Mouse (Mus musculus) limb, embryonic 11.5 days (tissue): ENCODE results near the gene Lrch3. TPM values are rescaled to one million over a fixed set of nuclear protein-coding genes. Genes with fewer than 3 reads are reported as not detected.
"Not testable (repeated sequence)": the region's sequence is repeated elsewhere in the genome, so short reads cannot be mapped to it uniquely, and the experiment has no call there.

Experiments used
- ATAC-seq: fragments of 200-750 bp; cut with Nextera tagmentation; 2 replicates; pipeline ENCODE4 v1.8.0; 2017; ENCODE audit warnings: low read depth; ENCODE audit not compliant: insufficient number of reproducible peaks, low FRiP score, low TSS enrichment
- DNase-seq: peaks from one replicate; pipeline ENCODE4 v3.0.0-alpha.2; 2015; ENCODE audit warnings: low spot score
- H3K27ac ChIP-seq: fragments of 300-500 bp; sonication (generic); replicated peaks from 2 replicates; pipeline ENCODE4 v1.5.1; 2014; ENCODE audit warnings: low read depth, mild to moderate bottlenecking, low read length
- H3K27me3 ChIP-seq: fragments of 300-500 bp; sonication (generic); 2 replicates; pipeline ENCODE4 v1.6.1; 2014; ENCODE audit warnings: mild to moderate bottlenecking, low read length, mixed read lengths; ENCODE audit not compliant: control insufficient read depth, insufficient read depth
- H3K36me3 ChIP-seq: fragments of 300-500 bp; sonication (generic); 2 replicates; pipeline ENCODE4 v1.6.1; 2014; ENCODE audit warnings: mild to moderate bottlenecking, low read length, moderate library complexity, mixed read lengths; ENCODE audit not compliant: control insufficient read depth, insufficient read depth
- H3K4me1 ChIP-seq: fragments of 300-500 bp; sonication (generic); 2 replicates; pipeline ENCODE4 v1.6.1; 2014; ENCODE audit warnings: low read length, mixed read lengths; ENCODE audit not compliant: control insufficient read depth, insufficient read depth
- H3K4me2 ChIP-seq: fragments of 300-500 bp; sonication (generic); 2 replicates; pipeline ENCODE4 v1.6.1; 2014; ENCODE audit warnings: low read depth, mild to moderate bottlenecking, moderate library complexity; ENCODE audit not compliant: severe bottlenecking
- H3K4me3 ChIP-seq: fragments of 300-500 bp; sonication (generic); 2 replicates; pipeline ENCODE4 v1.5.1; 2014; ENCODE audit warnings: low read depth, low read length
- H3K9ac ChIP-seq: fragments of 300-500 bp; sonication (generic); 2 replicates; pipeline ENCODE4 v1.6.1; 2014; ENCODE audit warnings: mild to moderate bottlenecking, low read length
- H3K9me3 ChIP-seq: fragments of 300-500 bp; sonication (generic); 2 replicates; pipeline ENCODE4 v1.6.1; 2016; ENCODE audit warnings: low read length; ENCODE audit not compliant: control insufficient read depth
- WGBS: fragments of 180-500 bp; shearing (Covaris S2); extraction: QIAGEN DNeasy Blood & Tissue Kit; methylation state at CpG from one replicate; pipeline ENCODE4 v1.1.7; 2014; 5-methylcytosine and 5-hydroxymethylcytosine counted together
- polyA plus RNA-seq: library from polyadenylated mRNA; unstranded; fragments of >200 nt; fragmentation: Nextera tagmentation; extraction: Ambion mirVana; gene quantifications from 2 replicates; pipeline ENCODE4 v1.2.1, GENCODE M21; 2014

The Lrch3 gene
- polyA plus RNA-seq, 1 experiment from 2014 or later: 31.3 TPM

GRCm38 (mm10) chr16:32901360-32902050, 12.4 kb upstream of the Lrch3 start:
- Histone ChIP-seq H3K9ac (no peak overlapping the region), H3K4me2 (no peak overlapping the region), H3K4me3 (no peak overlapping the region), H3K36me3 (peaks cover 5% of the 10 kb centered on the region; the same call in 1 of the 2 replicates), H3K9me3 (no peaks in the 10 kb centered on the region), H3K27ac (no peak overlapping the region), H3K4me1 (no peaks in the 10 kb centered on the region), H3K27me3 (no peaks in the 10 kb centered on the region)
- DNase-seq (no peak), ATAC-seq (no peak)
- WGBS: 92% methylated on average over 2 of the region's 2 CpGs

- H3K9me3 ChIP-seq: no peaks in the 10 kb centered on the region
These were observed 11.9 kb upstream of the Lrch3 start for GRCm38 (mm10) chr16:32902051-32902428.

GRCm38 (mm10) chr16:32906186-32906585, 7.7 kb upstream of the Lrch3 start:
- no peak overlapping the region for H3K27ac ChIP-seq
- H3K4me1 ChIP-seq: no peaks in the 10 kb centered on the region
- no peak overlapping the region for H3K4me2 ChIP-seq
- no peaks in the 10 kb centered on the region for H3K9me3 ChIP-seq
- WGBS: 76% methylated on average over 2 of the region's 2 CpGs
- no peaks in the 10 kb centered on the region; the same call in 1 of the 2 replicates for H3K36me3 ChIP-seq
- H3K27me3 ChIP-seq: no peaks in the 10 kb centered on the region
- no peak overlapping the region for H3K4me3 ChIP-seq
- ATAC-seq (no peak), DNase-seq (no peak)
- no peak overlapping the region for H3K9ac ChIP-seq

More at GRCm38 (mm10) chr16:32902051-32902428, 11.9 kb upstream of the Lrch3 start:
- Histone ChIP-seq H3K4me1 (no peaks in the 10 kb centered on the region), H3K36me3 (peaks cover 5% of the 10 kb centered on the region; the same call in 1 of the 2 replicates), H3K4me3 (no peak overlapping the region), H3K27ac (no peak overlapping the region), H3K9ac (no peak overlapping the region), H3K4me2 (no peak overlapping the region), H3K27me3 (no peaks in the 10 kb centered on the region)
- ATAC-seq (no peak), DNase-seq (no peak)
- 70% methylated on average over 3 of the region's 3 CpGs for WGBS

GRCm38 (mm10) chr16:32906727-32907126, 7.2 kb upstream of the Lrch3 start:
- H3K27me3 ChIP-seq: no peaks in the 10 kb centered on the region
- 74% methylated on average over 8 of the region's 8 CpGs for WGBS
- no peaks in the 10 kb centered on the region; the same call in 1 of the 2 replicates for H3K36me3 ChIP-seq
- no peak overlapping the region for H3K4me2 ChIP-seq
- no peak for DNase-seq
- H3K9ac ChIP-seq: no peak overlapping the region
- H3K4me1 ChIP-seq: no peaks in the 10 kb centered on the region
- no peaks in the 10 kb centered on the region for H3K9me3 ChIP-seq
- no peak overlapping the region for H3K27ac ChIP-seq
- H3K4me3 ChIP-seq: no peak overlapping the region
- ATAC-seq: no peak

GRCm38 (mm10) chr16:32913212-32913611, 688 bp upstream of the Lrch3 start:
- H3K4me1 ChIP-seq: 0 out of 2 replicates have a peak, but pooled peaks cover 2% of the 10 kb centered on the region
- H3K27ac ChIP-seq: no peak overlapping the region
- no peak overlapping the region for H3K4me3 ChIP-seq
- no peak for DNase-seq
- WGBS: 71% methylated on average over 7 of the region's 7 CpGs
- H3K9ac ChIP-seq: no peak overlapping the region; the same call in 1 of the 2 replicates
- H3K9me3 ChIP-seq: no peaks in the 10 kb centered on the region
- no peak overlapping the region for H3K4me2 ChIP-seq
- no peaks in the 10 kb centered on the region for H3K36me3 ChIP-seq
- no peaks in the 10 kb centered on the region for H3K27me3 ChIP-seq
- no peak for ATAC-seq

- DNase-seq: no peak
- no peaks in the 10 kb centered on the region for H3K27me3 ChIP-seq
- 82% methylated on average over 9 of the region's 9 CpGs for WGBS
These were observed 1.6 kb downstream of the Lrch3 start for GRCm38 (mm10) chr16:32915292-32916068.

GRCm38 (mm10) chr16:32926629-32927028, 12.7 kb downstream of the Lrch3 start:
- not testable (repeated sequence) for ATAC-seq, H3K27me3 ChIP-seq, H3K4me2 ChIP-seq, DNase-seq, H3K4me1 ChIP-seq, H3K27ac ChIP-seq, H3K36me3 ChIP-seq, H3K9ac ChIP-seq, H3K9me3 ChIP-seq, H3K4me3 ChIP-seq
- 92% methylated on average over 9 of the region's 9 CpGs for WGBS

More at GRCm38 (mm10) chr16:32915292-32916068, 1.6 kb downstream of the Lrch3 start:
- no peak overlapping the region for H3K9ac ChIP-seq
- no peak overlapping the region for H3K27ac ChIP-seq
- no peaks in the 10 kb centered on the region for H3K36me3 ChIP-seq
- H3K4me3 ChIP-seq: no peak overlapping the region; the same call in 1 of the 2 replicates
- 0 out of 2 replicates have a peak, but pooled peaks cover 2% of the 10 kb centered on the region for H3K4me1 ChIP-seq
- no peak for ATAC-seq
- H3K4me2 ChIP-seq: no peak overlapping the region
- H3K9me3 ChIP-seq: no peaks in the 10 kb centered on the region

- 92% methylated on average over 8 of the region's 8 CpGs for WGBS
- H3K9me3 ChIP-seq: no peaks in the 10 kb centered on the region
- no peak for ATAC-seq
- H3K4me3 ChIP-seq: no peak overlapping the region
- no peak overlapping the region for H3K4me2 ChIP-seq
- DNase-seq: no peak
- H3K27me3 ChIP-seq: no peaks in the 10 kb centered on the region
- H3K9ac ChIP-seq: no peak overlapping the region
- no peak overlapping the region for H3K27ac ChIP-seq
- no peaks in the 10 kb centered on the region for H3K4me1 ChIP-seq
- no peaks in the 10 kb centered on the region for H3K36me3 ChIP-seq
These were observed 13.1 kb downstream of the Lrch3 start for GRCm38 (mm10) chr16:32927044-32927443.
